ENCODE assay signal across 10 mouse cellular contexts in genomic region chr12:84154786-84155522, GRCm38 (mm10). TPM values are rescaled to one million over a fixed set of nuclear protein-coding genes. Genes with fewer than 3 reads are reported as not detected.
DNase-seq lines count a peak whose midpoint lies in the region; ATAC-seq lines count a peak whose summit lies in the region.
"Had no signal": no experiment of that assay in that cellular context is flagged by ENCODE, and none has a peak within 500 bp of the region (broad histone marks: within the 10 kb centered on the region; RNA-seq: fewer than 3 reads in every experiment).

No protein-coding gene starts in this region.

- no peaks in the 10 kb centered on the region for H3K9me3 ChIP-seq in forebrain, embryonic 14.5 days (replicated peaks; ENCODE audit: control insufficient read depth, low read length)

- no peak overlapping the region for H3K4me3 ChIP-seq in forebrain, embryonic 14.5 days (ENCODE audit: low read depth, low read length)

- WGBS in forebrain, embryonic 14.5 days = 84% methylated on average over 11 of the region's 11 CpGs

- H3K9ac ChIP-seq in forebrain, embryonic 14.5 days (ENCODE audit: low read length) = no peak overlapping the region
- H3K9ac ChIP-seq: liver, embryonic 14.5 days had no signal

- H3K4me2 ChIP-seq in forebrain, embryonic 14.5 days (ENCODE audit: low read length) = no peak overlapping the region

- H3K36me3 ChIP-seq in forebrain, embryonic 14.5 days (ENCODE audit: control insufficient read depth, insufficient read depth, low read length) = peaks cover 81% of the 10 kb centered on the region

- DNase-seq in heart, adult 11 months = peak; percentile 97
- DNase-seq in heart, postnatal 25 days (ENCODE audit: low spot score) = no peak
- peak; percentile 97 for DNase-seq in brain, adult 2 months (ENCODE audit: low read depth, low spot score)
- peak; percentile 57 to 61 for DNase-seq in gastrocnemius, postnatal 36 days
- peak; percentile 88 to 93 for DNase-seq in kidney, postnatal 36 days
- no peak for DNase-seq in forebrain, embryonic 14.5 days (ENCODE audit: low spot score)
- no peak for DNase-seq in right cerebral cortex, postnatal 14 days

- no peaks in the 10 kb centered on the region for H3K4me1 ChIP-seq in forebrain, embryonic 14.5 days (ENCODE audit: control insufficient read depth, insufficient read depth, low read length)

- intact Hi-C loops in heart, postnatal 25 days (cut with DNase I) = no loop called here
- intact Hi-C loops in gastrocnemius, postnatal 36 days (cut with DNase I) = no loop called here

- no peak overlapping the region for H3K27ac ChIP-seq in forebrain, embryonic 14.5 days (ENCODE audit: low read depth, low read length)
- H3K27ac ChIP-seq: liver, embryonic 14.5 days had no signal

- ATAC-seq in activated CD4-positive, CD25-positive, alpha-beta regulatory T cell, adult 4 months = no peak
- ATAC-seq in forebrain, embryonic 14.5 days = no peak

- no peaks in the 10 kb centered on the region for H3K27me3 ChIP-seq in forebrain, embryonic 14.5 days (replicated peaks; ENCODE audit: control insufficient read depth, insufficient read depth, low read length)

RNA-seq across cellular contexts. Expression of gene Pnma1, which starts 6.7 kb away (rescaled TPM):
- total RNA-seq in heart, postnatal 25 days (2021) = under 1 TPM; 0.14 to 0.18 TPM
- under 1 TPM; 0.15 to 0.18 TPM for total RNA-seq in gastrocnemius, postnatal 36 days (2021)
- polyA plus RNA-seq in activated CD4-positive, CD25-positive, alpha-beta regulatory T cell, adult 4 months (2017; shearing (Covaris generic)) = not detected
- polyA plus RNA-seq in forebrain, embryonic 14.5 days (2014; fragmentation: Nextera tagmentation; extraction: Ambion mirVana) = 4.1 and 6.0 TPM in 2 replicates

RNA-seq across cellular contexts. Expression of gene Dnal1, which starts 40.8 kb away (rescaled TPM):
- total RNA-seq in heart, postnatal 25 days (2021) = 10 to 100 TPM in 1 of 2 experiments, 1 to 10 TPM in 1; 8.2 to 10.1 TPM
- 1 to 10 TPM; 5.9 to 8.1 TPM for total RNA-seq in gastrocnemius, postnatal 36 days (2021)
- polyA plus RNA-seq in activated CD4-positive, CD25-positive, alpha-beta regulatory T cell, adult 4 months (2017; shearing (Covaris generic)) = under 1 TPM in 1 of 2 experiments, not detected in 1; 0.81 TPM
- 6.6 and 8.9 TPM in 2 replicates for polyA plus RNA-seq in forebrain, embryonic 14.5 days (2014; fragmentation: Nextera tagmentation; extraction: Ambion mirVana)

RNA-seq across cellular contexts. Expression of gene Acot6, which starts 54.5 kb away (rescaled TPM):
- 1 to 10 TPM; 2.2 to 2.4 TPM for total RNA-seq in heart, postnatal 25 days (2021)
- total RNA-seq in gastrocnemius, postnatal 36 days (2021) = 1 to 10 TPM; 1.4 to 2.2 TPM
- under 1 TPM; 0.61 to 0.89 TPM for polyA plus RNA-seq in activated CD4-positive, CD25-positive, alpha-beta regulatory T cell, adult 4 months (2017; shearing (Covaris generic))
- 1.5 and 1.8 TPM in 2 replicates for polyA plus RNA-seq in forebrain, embryonic 14.5 days (2014; fragmentation: Nextera tagmentation; extraction: Ambion mirVana)
- total RNA-seq: neutrophil, adult 5-6 weeks had no signal

Comparison
In these comparisons a context has a peak if more than half of its experiments do, and no peak if none do; other contexts are left out.
1. DNase-seq: peak in heart, adult 11 months (single experiment), brain, adult 2 months (single experiment), gastrocnemius, postnatal 36 days (2 of 2) and kidney, postnatal 36 days (2 of 2); none in heart, postnatal 25 days (single experiment), forebrain, embryonic 14.5 days (single experiment) and right cerebral cortex, postnatal 14 days (single experiment).